Mouse (Mus musculus) liver, adult 2 months (tissue): ENCODE data around the gene E2f4. TPM values are rescaled to one million over a fixed set of nuclear protein-coding genes. Genes with fewer than 3 reads are reported as not detected.
A peak's percentile ranks its signal among the peaks of the same experiment; 100 is the strongest.

ENCODE experiments used
- DNase-seq: peaks from one replicate; pipeline ENCODE4 v3.0.0-alpha.2; 2011; ENCODE audit warnings: low read depth, low spot score; ENCODE audit errors: extremely low read depth
- H3K27ac ChIP-seq: fragments of 200-500 bp; replicated peaks from 2 replicates; pipeline ENCODE4 v1.5.1; 2012; ENCODE audit warnings: low read depth, mild to moderate bottlenecking, control low read depth, inconsistent platforms, low read length; ENCODE audit not compliant: insufficient read depth
- H3K27me3 ChIP-seq: fragments of 200-500 bp; 2 replicates; pipeline ENCODE4 v1.6.1; 2012; ENCODE audit warnings: mild to moderate bottlenecking, moderate library complexity, low read length, inconsistent platforms; ENCODE audit not compliant: control insufficient read depth, insufficient read depth
- H3K36me3 ChIP-seq: fragments of 200-500 bp; 2 replicates; pipeline ENCODE4 v1.6.1; 2012; ENCODE audit warnings: low read length, inconsistent platforms; ENCODE audit not compliant: control insufficient read depth, insufficient read depth
- H3K4me1 ChIP-seq: fragments of 200-500 bp; 2 replicates; pipeline ENCODE4 v1.6.1; 2011; ENCODE audit warnings: low read length; ENCODE audit not compliant: control insufficient read depth, insufficient read depth
- H3K4me3 ChIP-seq: fragments of 200-500 bp; 2 replicates; pipeline ENCODE4 v1.5.1; 2011; ENCODE audit warnings: low read depth, mild to moderate bottlenecking, control low read depth, low read length, moderate library complexity; ENCODE audit not compliant: insufficient read depth
- H3K79me2 ChIP-seq: fragments of 200-500 bp; 2 replicates; pipeline ENCODE4 v1.6.1; 2012; ENCODE audit warnings: inconsistent platforms, mild to moderate bottlenecking, low read length, moderate library complexity; ENCODE audit not compliant: control insufficient read depth, insufficient read depth
- H3K9ac ChIP-seq: fragments of 200-500 bp; 2 replicates; pipeline ENCODE4 v1.6.1; 2012; ENCODE audit warnings: low read depth, mild to moderate bottlenecking, control low read depth, inconsistent platforms, low read length
- CTCF ChIP-seq: fragments of 200-500 bp; IDR thresholded peaks from 2 replicates; pipeline ENCODE4 v1.5.1; 2011; ENCODE audit warnings: low read depth, low read length, control low read depth
- POLR2A ChIP-seq: fragments of 200-500 bp; IDR thresholded peaks from 2 replicates; pipeline ENCODE4 v1.6.1; 2011; ENCODE audit warnings: low read length, control low read depth; ENCODE audit not compliant: insufficient read depth; ENCODE audit errors: extremely low read depth
- WGBS: fragments of 180-500 bp; shearing (Covaris S2); methylation state at CpG from one replicate; pipeline ENCODE4 v1.1.7; 2018; 5-methylcytosine and 5-hydroxymethylcytosine counted together
- polyA plus RNA-seq: library from polyadenylated mRNA; depleted of rRNA; stranded (reverse); fragments of >200 nt; gene quantifications from 2 replicates; pipeline ENCODE4 v1.2.3, GENCODE M21; 2012
- total RNA-seq: library from RNA; depleted of rRNA; stranded (reverse); fragments of >200 nt; gene quantifications from 2 replicates; pipeline ENCODE4 v1.2.3, GENCODE M21; 2014

E2f4 gene
- total and polyA plus RNA-seq, 2 experiments = 4.4 to 59.0 TPM

DNA sequence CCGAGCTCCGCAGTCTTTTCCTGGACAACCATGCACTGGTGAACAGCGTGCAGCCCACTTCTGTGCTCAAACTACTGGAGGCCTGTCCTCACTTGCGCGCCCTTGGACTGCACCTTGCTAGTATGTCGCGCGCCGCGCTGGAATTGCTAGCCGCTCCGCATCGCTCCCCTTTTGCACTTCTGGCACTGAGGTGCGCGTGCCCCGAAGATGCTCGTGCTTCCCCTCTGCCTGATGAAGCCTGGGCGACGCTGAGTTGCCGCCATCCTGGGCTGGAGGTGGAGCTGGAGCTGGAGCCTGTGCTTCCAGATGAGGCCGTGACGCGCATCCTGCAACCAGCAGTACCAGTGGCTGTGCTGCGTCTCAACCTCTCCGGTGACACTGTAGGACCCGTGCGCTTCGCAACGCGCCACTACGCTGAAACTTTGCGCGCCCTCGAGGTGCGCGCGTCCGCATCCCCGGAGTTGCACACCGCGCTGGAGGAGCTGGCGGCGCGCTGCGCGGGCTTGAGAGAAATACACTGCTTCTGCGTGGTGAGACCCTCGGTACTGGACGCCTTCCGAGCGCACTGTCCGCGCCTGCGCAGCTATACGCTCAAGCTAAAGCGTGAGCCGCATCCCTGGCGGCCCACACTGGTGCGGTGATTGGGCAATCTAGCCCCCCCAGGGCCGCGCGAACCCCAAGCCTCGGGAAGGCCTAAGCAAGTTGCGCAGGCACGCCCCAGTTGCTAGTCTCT is 29.0 kb upstream of the E2f4 start:
- DNase-seq = no peak
- peaks cover 13% of the 10 kb centered on the region for H3K79me2 ChIP-seq
- 27% methylated on average over 65 of the region's 65 CpGs for WGBS
- no peaks in the 10 kb centered on the region for H3K27me3 ChIP-seq
- peak overlapping the region; percentile 86 for H3K27ac ChIP-seq
- H3K4me3 ChIP-seq = peak overlapping the region; percentile 78
- peak overlapping the region; percentile 87 for H3K9ac ChIP-seq
- no peak for TF ChIP-seq CTCF
- peaks cover 20% of the 10 kb centered on the region for H3K4me1 ChIP-seq
- H3K36me3 ChIP-seq = no peaks in the 10 kb centered on the region

DNA sequence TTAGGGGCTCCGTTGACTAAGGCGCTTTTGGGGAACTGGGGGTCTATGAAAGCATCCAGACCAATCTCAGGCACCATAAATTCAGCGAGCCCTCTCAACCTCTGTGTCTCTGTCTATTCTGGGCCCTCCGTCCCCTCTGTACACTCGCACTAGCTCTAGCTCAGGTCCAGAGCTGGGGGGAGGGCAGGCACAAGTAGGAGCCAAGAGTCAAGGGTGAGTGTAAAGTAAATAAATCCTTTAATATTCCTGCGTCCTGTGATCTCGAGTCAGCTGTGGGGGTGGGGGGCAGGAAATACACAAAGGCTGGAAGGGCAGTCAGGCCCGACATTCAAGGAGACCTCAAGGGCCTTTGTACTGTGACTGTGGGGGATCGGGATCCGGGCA is 28.4 kb upstream of the E2f4 start:
- H3K9ac ChIP-seq = peak overlapping the region; percentile 92
- H3K27me3 ChIP-seq = no peaks in the 10 kb centered on the region
- H3K79me2 ChIP-seq = peaks cover 11% of the 10 kb centered on the region

GRCm38 (mm10) chr8:105269461-105269947 is 28.0 kb upstream of the E2f4 start, which contains the start of gene Hsf4:
Hsf4 (plus strand) TSS chr8:105269801.
- peak; percentile 62 for DNase-seq
- Histone ChIP-seq H3K9ac (peak within 1 kb of the TSS; percentile 92), H3K36me3 (no peaks in the 10 kb centered on the region), H3K27me3 (no peaks in the 10 kb centered on the region), H3K4me3 (peak within 1 kb of the TSS; percentile 78), H3K27ac (peak within 1 kb of the TSS; percentile 86), H3K79me2 (peaks cover 7% of the 10 kb centered on the region), H3K4me1 (peaks cover 18% of the 10 kb centered on the region)
- 1% methylated on average over 42 of the region's 42 CpGs for WGBS
- TF ChIP-seq POLR2A (peak; percentile 75), CTCF (no peak)

More for the DNA sequence above, 28.4 kb upstream of the E2f4 start:
- Histone ChIP-seq H3K4me3 (peak overlapping the region; percentile 78), H3K27ac (peak overlapping the region; percentile 86), H3K36me3 (no peaks in the 10 kb centered on the region), H3K4me1 (peaks cover 18% of the 10 kb centered on the region)
- DNase-seq = peak; percentile 90
- WGBS = 10% methylated on average over 10 of the region's 10 CpGs
- no peak for TF ChIP-seq POLR2A
- no peak for TF ChIP-seq CTCF

DNA sequence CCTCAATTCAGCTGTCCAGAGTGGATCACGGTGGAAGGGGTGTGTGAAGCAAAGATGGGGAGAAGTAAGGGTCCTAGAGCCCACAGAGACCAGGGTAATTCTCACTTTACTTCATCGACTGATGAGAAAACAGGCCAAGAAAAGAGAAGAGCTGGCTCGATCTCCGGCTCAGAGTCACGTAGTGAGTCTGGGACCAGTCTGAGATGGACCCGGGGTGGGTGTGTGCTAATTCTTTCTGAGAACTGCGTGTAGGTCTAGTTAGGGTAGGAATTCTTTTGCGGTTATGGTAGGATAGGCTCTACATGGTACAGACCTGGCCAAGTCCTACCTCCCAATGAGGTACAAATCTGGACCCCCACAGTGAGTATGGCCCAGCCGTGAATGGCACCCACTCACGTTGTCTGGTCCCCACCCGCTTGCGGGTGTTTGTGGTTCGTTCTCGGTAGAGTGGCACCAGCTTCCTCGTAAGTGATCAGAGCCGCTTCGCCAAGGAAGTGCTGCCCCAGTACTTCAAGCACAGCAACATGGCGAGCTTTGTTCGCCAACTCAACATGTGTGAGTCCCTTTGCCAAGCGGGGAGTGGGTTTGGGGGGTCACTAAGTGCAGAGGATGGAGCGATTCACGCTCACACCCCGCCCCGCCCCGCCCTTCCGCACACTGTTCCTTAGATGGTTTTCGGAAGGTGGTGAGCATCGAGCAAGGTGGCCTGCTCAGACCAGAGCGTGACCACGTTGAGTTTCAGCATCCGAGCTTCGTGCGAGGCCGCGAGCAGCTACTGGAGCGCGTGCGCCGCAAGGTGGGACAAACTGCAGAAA is 27.2 kb upstream of the E2f4 start:
- Histone ChIP-seq H3K27me3 (no peaks in the 10 kb centered on the region), H3K4me3 (peak overlapping the region; percentile 78), H3K9ac (peak overlapping the region; percentile 92), H3K36me3 (no peaks in the 10 kb centered on the region), H3K79me2 (peaks cover 7% of the 10 kb centered on the region), H3K4me1 (peaks cover 15% of the 10 kb centered on the region), H3K27ac (peak overlapping the region; percentile 71)
- 40% methylated on average over 39 of the region's 39 CpGs for WGBS
- TF ChIP-seq POLR2A = no peak
- no peak for TF ChIP-seq CTCF
- DNase-seq = no peak

GRCm38 (mm10) chr8:105270916-105271186 is 26.6 kb upstream of the E2f4 start:
- no peaks in the 10 kb centered on the region for H3K36me3 ChIP-seq
- H3K27ac ChIP-seq = no peak overlapping the region
- no peak overlapping the region for H3K4me3 ChIP-seq
- H3K79me2 ChIP-seq = peaks cover 7% of the 10 kb centered on the region
- TF ChIP-seq CTCF = no peak
- no peak for TF ChIP-seq POLR2A
- DNase-seq = no peak
- H3K27me3 ChIP-seq = no peaks in the 10 kb centered on the region
- H3K4me1 ChIP-seq = peaks cover 13% of the 10 kb centered on the region
- H3K9ac ChIP-seq = no peak overlapping the region
- WGBS = 49% methylated on average over 11 of the region's 11 CpGs

- Histone ChIP-seq H3K27me3 (no peaks in the 10 kb centered on the region), H3K4me3 (no peak overlapping the region), H3K4me1 (peaks cover 5% of the 10 kb centered on the region), H3K36me3 (no peaks in the 10 kb centered on the region), H3K9ac (no peak overlapping the region), H3K27ac (no peak overlapping the region), H3K79me2 (no peaks in the 10 kb centered on the region)
- TF ChIP-seq CTCF = no peak
- no peak for TF ChIP-seq POLR2A
- DNase-seq = no peak
- WGBS = 46% methylated on average over 11 of the region's 11 CpGs
Observed at GRCm38 (mm10) chr8:105275387-105275786, 22.1 kb upstream of the E2f4 start.
